Mouse (Mus musculus) adrenal gland, adult 18-20 months (tissue): ENCODE measurements around the gene Itga6. TPM values are rescaled to one million over a fixed set of nuclear protein-coding genes. Genes with fewer than 3 reads are reported as not detected.

Experiments used
- DNase-seq, 2 experiments: peaks; one replicate each; pipeline ENCODE4 v3.0.0; 2021 to 2022; ENCODE audit warnings: low spot score in 2 of 2
- total RNA-seq, 2 experiments: library from RNA; stranded (reverse); gene quantifications; 1 replicate in 1 of 2; 2 replicates in 1 of 2; pipeline ENCODE4 v1.2.3; 2021

The Itga6 gene
- total RNA-seq, 2 experiments from 2014 or later = 104 to 133 TPM

GRCm38 (mm10) chr2:71730623-71731612 lies 14.5 kb upstream of the Itga6 start:
- DNase-seq = peak in 1 of 2 experiments; percentile 33

- no peak for DNase-seq
Observed at GRCm38 (mm10) chr2:71734792-71735392, 10.5 kb upstream of the Itga6 start.

- DNase-seq = no peak
Observed at GRCm38 (mm10) chr2:71735541-71736159, 9.8 kb upstream of the Itga6 start.

DNA sequence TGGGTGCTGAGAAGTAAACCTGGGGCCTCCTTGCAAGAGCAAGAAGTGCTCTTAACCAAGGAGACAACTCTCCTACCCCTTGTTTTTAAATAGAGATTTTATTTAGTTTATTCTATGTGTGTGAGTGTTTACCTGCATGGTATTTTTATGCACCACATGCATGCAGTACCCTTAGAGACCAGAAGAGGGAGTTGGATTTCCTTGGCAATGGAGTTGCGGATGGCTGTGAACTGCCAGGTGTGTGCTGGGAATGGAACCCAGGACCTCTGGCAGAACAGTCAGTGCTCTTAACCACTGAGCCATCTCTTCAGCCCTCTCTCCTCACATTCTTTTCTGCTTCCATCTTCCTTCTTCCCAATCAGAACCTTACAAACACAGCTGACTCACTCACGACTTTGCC lies 9.2 kb upstream of the Itga6 start:
- DNase-seq = no peak

- DNase-seq = no peak
Observed at GRCm38 (mm10) chr2:71739173-71739860, 6.1 kb upstream of the Itga6 start.

DNA sequence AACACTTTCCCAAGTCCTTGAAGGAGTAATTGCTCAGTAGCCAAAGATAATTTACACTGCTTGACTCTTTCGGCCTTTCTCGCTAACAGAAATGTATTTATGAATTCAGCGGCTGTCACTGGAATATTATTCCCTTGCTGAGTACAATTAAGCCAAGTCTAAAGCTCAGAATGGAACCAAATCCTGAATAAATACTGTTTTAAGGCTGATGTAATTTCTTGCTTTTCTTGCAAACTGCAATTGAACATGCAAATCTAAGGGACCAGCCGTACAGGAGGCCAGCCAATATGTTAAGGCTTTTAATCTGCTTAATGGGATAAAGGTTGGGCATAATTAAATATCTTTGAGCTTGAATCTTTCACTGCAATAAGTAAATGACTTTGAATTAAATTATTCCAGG lies 2.9 kb upstream of the Itga6 start:
- DNase-seq = no peak

DNA sequence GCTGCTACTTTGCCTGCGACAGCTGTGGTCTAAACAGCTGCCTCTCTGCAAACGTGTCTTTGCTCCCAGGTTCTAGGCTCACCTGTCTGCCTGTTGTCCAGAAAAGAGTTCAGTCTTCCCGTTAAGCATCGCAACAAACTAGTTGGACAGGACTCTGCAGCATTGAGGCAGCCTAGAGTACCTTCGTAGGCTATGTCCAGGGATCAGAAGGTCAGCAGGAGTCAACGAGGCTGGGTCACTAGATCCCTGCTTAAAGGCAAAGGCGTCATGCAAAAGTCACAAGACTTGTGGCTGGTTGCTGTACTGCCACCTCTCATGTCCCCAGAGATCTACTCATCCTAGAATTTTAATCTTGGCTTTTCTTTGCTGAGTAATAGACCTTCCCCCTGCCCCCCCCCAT lies 2.0 kb upstream of the Itga6 start:
- no peak for DNase-seq

DNA sequence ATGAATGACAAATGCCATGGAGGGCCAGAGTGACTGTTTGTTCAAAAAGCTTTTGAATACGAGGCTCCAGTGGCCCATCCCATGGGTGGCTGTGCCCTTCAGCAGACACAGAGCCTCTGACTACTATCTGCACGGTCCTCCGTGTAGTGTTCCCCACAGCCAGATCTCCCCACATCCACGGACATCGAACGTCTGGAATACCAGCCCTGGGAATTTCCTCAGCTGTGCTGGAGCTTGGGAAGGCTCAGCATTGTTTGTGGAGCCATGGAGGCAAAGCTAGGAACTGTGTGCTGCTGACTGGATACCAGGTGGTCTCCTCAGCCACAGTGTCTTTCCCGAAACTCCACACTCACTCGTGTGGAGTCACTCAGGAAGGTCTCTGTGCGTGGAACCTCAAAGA lies 1.1 kb upstream of the Itga6 start:
- no peak for DNase-seq

DNA sequence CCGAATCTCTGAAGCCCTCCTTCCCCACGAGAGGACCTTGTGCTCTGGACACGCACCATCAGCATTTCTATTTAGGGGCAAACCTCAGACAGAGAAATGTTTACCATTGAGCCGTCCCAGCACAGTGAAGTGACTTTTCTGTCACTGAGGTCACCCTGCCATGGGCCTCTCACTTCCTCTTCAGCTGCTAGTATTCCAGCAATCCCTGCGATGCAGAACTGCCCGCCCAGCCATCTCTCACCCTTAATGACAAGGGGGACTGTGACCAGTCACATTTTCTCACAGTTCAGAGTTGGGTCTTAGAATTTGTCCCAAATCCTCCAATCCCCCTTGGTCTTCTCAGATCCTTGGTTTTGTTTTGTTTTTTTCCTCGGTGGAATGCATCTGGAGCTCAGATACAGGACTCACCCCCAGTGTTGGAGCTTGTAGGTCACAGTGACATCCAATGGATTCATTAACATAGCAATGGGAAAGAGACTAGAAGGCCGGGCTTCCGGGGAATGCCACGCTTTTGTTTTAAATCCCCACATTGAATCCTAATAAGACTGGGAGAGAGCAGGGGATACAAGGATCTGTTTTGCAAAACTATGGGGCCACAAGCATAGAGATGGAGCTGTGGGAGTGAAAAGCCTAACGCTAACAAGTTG lies 432 bp upstream of the Itga6 start:
- DNase-seq = no peak

- DNase-seq = no peak
Observed at GRCm38 (mm10) chr2:71748451-71748850, 3.0 kb downstream of the Itga6 start.

- no peak for DNase-seq
Observed at GRCm38 (mm10) chr2:71749367-71750086, 4.1 kb downstream of the Itga6 start.

DNA sequence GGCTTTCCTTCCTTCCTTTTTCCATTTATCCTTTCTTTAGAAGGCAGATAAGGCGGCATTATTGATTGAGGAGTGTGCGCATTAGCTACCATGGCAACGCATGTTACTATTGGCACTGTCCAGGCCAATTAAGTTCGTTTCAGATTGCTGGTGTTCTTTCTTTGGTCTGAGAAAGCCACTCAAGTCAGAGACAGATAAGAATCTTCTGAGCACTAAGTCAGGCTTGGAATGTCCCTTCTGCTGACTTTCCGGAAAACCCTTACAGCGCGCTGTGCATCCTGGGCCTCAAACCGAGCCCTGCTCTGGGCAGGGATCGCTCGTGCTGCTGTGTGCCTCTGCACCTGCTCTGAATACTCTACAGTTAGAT lies 4.7 kb downstream of the Itga6 start:
- DNase-seq = no peak

DNA sequence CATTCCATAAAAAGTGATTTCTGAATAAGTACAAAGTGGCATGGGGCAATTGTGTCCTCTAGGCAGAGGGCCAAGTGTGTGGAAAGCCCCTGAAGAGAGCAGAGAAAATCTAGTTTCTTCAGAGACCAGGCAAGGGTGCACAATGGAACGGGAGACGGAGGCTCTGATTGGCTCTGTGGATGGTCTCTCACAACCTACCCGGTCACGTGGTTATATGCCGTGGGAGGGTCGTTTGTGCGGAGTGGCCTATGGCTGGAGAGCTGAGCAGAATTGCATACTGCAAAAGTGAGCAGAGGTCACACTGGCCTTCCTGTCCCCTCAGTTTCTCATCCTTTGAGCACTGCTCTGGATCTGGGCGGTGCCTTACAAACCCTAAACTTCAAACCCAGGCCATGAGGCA lies 5.9 kb downstream of the Itga6 start:
- no peak for DNase-seq

DNA sequence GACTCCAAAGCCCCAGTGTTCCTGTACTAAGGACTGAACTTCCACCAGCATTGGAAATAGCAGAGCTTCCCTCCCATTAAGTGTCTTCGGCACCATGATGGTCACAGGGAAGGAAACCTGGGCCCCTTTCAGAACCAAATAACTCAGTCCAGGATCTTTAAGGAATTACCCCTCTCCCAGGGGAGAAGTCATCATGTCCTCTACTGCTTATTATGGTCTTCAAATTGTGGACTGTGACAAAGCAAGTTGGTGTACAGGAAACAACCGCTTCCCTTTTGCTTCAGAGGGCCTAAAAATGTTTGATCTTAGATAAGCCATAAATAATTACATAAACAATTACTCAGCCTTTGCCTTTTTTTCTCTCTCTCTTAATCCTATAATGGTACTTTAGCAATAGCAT lies 6.4 kb downstream of the Itga6 start:
- no peak for DNase-seq

- DNase-seq = no peak
Observed at GRCm38 (mm10) chr2:71752383-71752782, 7.0 kb downstream of the Itga6 start.

DNA sequence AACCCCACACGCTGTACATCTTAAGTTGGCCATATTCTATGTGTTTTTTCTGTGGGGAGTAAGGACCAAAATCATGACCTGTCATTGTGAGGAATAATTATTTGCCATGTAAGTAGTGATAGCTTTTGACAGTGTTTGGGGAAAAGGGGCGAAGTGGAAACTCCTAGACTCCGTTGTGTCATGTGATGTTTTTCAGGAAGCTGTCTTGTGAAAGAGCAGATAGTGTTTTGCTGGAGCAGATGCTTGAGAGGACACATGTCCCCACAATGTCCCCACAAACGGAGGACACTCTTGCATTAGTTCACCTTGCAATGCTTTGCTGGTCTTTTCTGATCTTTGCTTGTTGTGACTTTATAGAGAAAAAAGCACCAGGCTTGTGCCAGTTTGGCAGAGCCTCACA lies 7.7 kb downstream of the Itga6 start:
- DNase-seq = no peak

- no peak for DNase-seq
Observed at GRCm38 (mm10) chr2:71755748-71756147, 10.3 kb downstream of the Itga6 start.

DNA sequence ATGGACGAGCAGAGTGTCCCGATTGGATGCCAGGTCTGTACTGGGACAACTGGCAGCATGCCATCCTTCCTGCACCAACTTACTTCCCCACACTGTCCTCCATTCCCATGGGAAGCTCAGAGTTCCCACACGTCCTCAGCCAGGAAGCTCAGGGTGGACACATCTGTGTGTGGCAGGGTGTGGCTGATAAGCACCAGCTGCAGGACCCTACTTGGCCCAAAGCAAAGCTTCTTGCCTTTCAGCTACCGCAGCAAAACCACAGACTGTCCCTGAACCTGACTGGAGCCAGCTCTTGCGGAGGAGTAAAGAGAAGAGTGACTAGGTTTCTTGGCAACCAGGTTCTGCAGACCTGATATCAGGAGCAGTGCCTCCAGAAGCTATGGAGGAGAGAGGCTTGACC lies 11.7 kb downstream of the Itga6 start:
- DNase-seq = peak in 1 of 2 experiments; percentile 39

DNA sequence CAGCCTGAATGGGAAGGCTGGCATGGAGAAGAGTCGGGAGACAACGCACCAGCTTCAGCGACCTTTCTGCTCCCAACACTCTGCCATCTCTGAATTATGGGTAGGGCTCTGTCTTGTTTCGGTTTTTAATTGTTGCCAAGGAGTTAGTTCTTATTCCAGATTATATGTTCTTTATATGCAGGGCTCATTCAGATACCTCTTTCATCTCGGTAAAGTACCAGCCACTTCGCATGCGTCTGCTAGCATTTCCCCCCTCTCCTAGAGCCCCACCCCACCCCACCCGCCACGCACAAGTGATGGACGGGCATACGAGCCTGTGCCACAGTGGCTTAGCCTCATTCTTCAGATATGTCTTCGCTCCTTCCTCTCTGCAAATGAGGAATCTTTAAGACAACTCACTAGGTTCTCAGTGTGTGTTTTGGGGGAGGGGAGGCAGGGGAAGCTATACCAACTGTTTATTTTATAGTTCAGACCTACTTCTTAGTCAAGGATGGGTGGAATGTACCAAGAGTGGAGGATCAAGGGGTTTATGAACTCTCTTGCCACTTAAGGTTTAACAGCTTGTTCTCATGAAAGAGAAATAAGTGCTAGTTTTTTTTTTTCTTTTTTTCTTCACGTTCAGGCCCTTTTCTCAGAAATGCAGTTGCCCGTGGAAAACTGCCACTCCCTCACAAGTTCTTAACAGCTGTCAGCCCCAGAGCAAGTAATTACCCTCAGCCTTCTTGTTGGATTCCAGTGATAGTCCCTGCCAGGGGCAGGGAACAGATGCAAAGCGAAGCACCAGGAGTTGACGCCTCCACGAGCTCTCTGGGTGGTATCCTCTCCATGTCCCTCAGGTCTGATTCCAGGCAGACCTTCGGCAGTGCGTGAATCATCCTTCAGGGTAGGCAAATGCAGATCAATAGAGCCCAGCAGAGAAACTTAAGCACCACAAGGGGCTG lies 13.4 kb downstream of the Itga6 start:
- no peak for DNase-seq
